Mouse (Mus musculus): ENCODE measurements around the gene Sh3rf1. TPM values are rescaled to one million over a fixed set of nuclear protein-coding genes. Genes with fewer than 3 reads are reported as not detected.

Sh3rf1 gene
- polyA plus RNA-seq, 1 experiment: 13.8 TPM

DNA sequence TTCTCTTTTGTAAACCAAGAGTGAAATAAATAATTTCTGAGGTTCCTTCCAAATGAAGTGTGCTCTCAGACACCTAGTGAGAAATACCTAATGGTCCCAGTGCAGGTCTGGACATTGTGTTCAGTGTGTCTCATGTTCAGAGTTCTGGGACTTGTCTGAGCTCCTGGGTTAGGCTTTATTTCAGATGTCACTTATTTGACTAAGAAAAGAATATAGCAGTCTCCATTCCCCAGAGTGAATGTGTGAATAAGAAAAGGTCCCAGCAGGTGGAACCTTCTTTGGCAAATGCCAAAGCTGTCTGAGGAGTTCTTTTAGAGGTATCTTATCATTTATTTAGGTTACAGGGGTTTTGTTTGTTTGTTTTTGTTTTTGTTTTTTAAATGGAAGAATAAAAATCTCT is 85.2 kb downstream of the Sh3rf1 start:
- Histone ChIP-seq H3K4me3 (ENCODE audit: insufficient read depth, low read length) (no peak overlapping the region), H3K27ac (ENCODE audit: insufficient read depth, low read length) (no peak overlapping the region), H3K4me1 (ENCODE audit: control insufficient read depth, insufficient read depth, low read length) (peaks cover 8% of the 10 kb centered on the region; the same call in 1 of the 2 replicates)
- TF ChIP-seq CTCF (IDR thresholded peaks at IDR 0.05; ENCODE audit: extremely low read depth, insufficient read depth, low read length): no peak
- no peak for TF ChIP-seq POLR2A (IDR thresholded peaks at IDR 0.05; ENCODE audit: extremely low read depth, insufficient read depth, low read length)

GRCm38 (mm10) chr8:61309530-61310402 is 86.1 kb downstream of the Sh3rf1 start:
- TF ChIP-seq POLR2A (IDR thresholded peaks at IDR 0.05; ENCODE audit: extremely low read depth, insufficient read depth, low read length) (no peak), CTCF (IDR thresholded peaks at IDR 0.05; ENCODE audit: extremely low read depth, insufficient read depth, low read length) (no peak)
- Histone ChIP-seq H3K4me3 (ENCODE audit: insufficient read depth, low read length) (peak overlapping the region; percentile 10; the same call in 1 of the 2 replicates), H3K4me1 (ENCODE audit: control insufficient read depth, insufficient read depth, low read length) (peaks cover 8% of the 10 kb centered on the region; the same call in 1 of the 2 replicates), H3K27ac (ENCODE audit: insufficient read depth, low read length) (0 out of 2 replicates have a peak overlapping the region, but pooled peaks have one; percentile 33)

GRCm38 (mm10) chr8:61310403-61310871 is 86.8 kb downstream of the Sh3rf1 start:
- Histone ChIP-seq H3K4me1 (ENCODE audit: control insufficient read depth, insufficient read depth, low read length) (peaks cover 7% of the 10 kb centered on the region; the same call in 1 of the 2 replicates), H3K4me3 (ENCODE audit: insufficient read depth, low read length) (no peak overlapping the region), H3K27ac (ENCODE audit: insufficient read depth, low read length) (no peak overlapping the region)
- no peak for TF ChIP-seq POLR2A (IDR thresholded peaks at IDR 0.05; ENCODE audit: extremely low read depth, insufficient read depth, low read length)
- no peak for TF ChIP-seq CTCF (IDR thresholded peaks at IDR 0.05; ENCODE audit: extremely low read depth, insufficient read depth, low read length)

DNA sequence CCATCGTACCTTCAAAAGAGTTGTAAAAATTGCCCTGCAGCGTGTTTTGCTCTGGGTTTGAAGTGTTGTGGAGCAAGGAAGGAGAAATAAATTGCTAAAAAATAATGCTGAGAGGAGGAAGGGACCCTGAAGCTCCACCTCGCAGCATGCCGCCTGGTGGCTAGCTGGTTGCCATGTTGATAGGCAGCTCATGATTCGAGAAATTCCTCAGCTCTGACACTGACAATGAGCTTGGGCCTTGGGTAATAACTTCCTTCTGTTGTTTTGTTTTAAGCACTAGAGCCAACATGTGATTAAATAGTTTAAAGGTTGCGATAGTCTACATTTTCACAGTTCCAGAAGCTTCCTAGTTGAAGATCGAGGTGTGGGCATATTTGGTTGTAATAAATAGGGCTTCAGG is 89.3 kb downstream of the Sh3rf1 start:
- H3K27ac ChIP-seq (ENCODE audit: insufficient read depth, low read length): no peak overlapping the region

GRCm38 (mm10) chr8:61316012-61316767 is 92.5 kb downstream of the Sh3rf1 start:
- Histone ChIP-seq H3K4me3 (ENCODE audit: insufficient read depth, low read length) (no peak overlapping the region), H3K4me1 (ENCODE audit: control insufficient read depth, insufficient read depth, low read length) (peaks cover 2% of the 10 kb centered on the region), H3K27ac (ENCODE audit: insufficient read depth, low read length) (0 out of 2 replicates have a peak overlapping the region, but pooled peaks have one; percentile 48)
- TF ChIP-seq CTCF (IDR thresholded peaks at IDR 0.05; ENCODE audit: extremely low read depth, insufficient read depth, low read length) (no peak), POLR2A (IDR thresholded peaks at IDR 0.05; ENCODE audit: extremely low read depth, insufficient read depth, low read length) (no peak)

More for the DNA sequence above, 89.3 kb downstream of the Sh3rf1 start:
- TF ChIP-seq POLR2A (IDR thresholded peaks at IDR 0.05; ENCODE audit: extremely low read depth, insufficient read depth, low read length) (no peak), CTCF (IDR thresholded peaks at IDR 0.05; ENCODE audit: extremely low read depth, insufficient read depth, low read length) (no peak)
- H3K4me1 ChIP-seq (ENCODE audit: control insufficient read depth, insufficient read depth, low read length): peaks cover 4% of the 10 kb centered on the region
- H3K4me3 ChIP-seq (ENCODE audit: insufficient read depth, low read length): no peak overlapping the region

DNA sequence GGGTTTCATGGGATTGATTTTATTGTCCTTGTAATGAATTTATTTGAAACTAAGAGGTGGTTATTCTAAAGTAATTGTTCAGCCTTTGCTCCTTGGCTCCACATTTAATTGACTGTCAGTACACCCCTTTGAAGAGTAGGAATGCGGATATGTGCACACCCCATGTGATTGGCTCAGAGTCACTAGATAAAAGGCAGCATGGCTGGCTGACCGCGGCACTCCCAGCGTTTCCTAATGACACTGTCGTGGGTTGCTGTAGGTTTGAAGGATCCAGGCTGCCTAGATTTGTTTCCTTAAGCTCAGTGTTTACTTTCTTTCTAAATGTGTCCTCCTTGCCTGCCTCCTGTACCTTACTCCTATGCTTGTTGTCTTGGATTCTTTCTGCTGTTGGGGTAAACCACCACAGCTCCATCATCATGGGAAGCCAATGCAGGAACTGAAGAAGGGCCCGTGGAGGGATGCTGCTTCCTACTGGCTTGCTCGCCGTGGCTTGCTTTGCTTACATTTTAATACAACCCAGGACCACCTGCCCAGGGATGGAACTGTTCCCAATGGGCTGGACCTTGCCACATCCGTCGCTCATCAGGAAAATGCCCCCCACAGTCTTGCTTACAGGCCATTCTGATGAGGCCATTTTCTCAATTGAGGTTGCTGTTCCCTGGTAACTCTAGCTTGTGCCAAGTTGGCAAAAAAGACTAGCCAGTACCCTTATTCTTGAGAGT is 93.3 kb downstream of the Sh3rf1 start:
- H3K27ac ChIP-seq (ENCODE audit: insufficient read depth, low read length): 0 out of 2 replicates have a peak overlapping the region, but pooled peaks have one; percentile 44
- H3K4me1 ChIP-seq (ENCODE audit: control insufficient read depth, insufficient read depth, low read length): peaks cover 2% of the 10 kb centered on the region
- TF ChIP-seq POLR2A (IDR thresholded peaks at IDR 0.05; ENCODE audit: extremely low read depth, insufficient read depth, low read length): no peak
- TF ChIP-seq CTCF (IDR thresholded peaks at IDR 0.05; ENCODE audit: extremely low read depth, insufficient read depth, low read length): no peak

GRCm38 (mm10) chr8:61317535-61318136 is 94.0 kb downstream of the Sh3rf1 start:
- TF ChIP-seq CTCF (IDR thresholded peaks at IDR 0.05; ENCODE audit: extremely low read depth, insufficient read depth, low read length) (no peak), POLR2A (IDR thresholded peaks at IDR 0.05; ENCODE audit: extremely low read depth, insufficient read depth, low read length) (no peak)
- Histone ChIP-seq H3K4me1 (ENCODE audit: control insufficient read depth, insufficient read depth, low read length) (peaks cover 2% of the 10 kb centered on the region), H3K4me3 (ENCODE audit: insufficient read depth, low read length) (no peak overlapping the region), H3K27ac (ENCODE audit: insufficient read depth, low read length) (no peak overlapping the region)

More for the DNA sequence above, 93.3 kb downstream of the Sh3rf1 start:
- no peak overlapping the region for H3K4me3 ChIP-seq (ENCODE audit: insufficient read depth, low read length)

DNA sequence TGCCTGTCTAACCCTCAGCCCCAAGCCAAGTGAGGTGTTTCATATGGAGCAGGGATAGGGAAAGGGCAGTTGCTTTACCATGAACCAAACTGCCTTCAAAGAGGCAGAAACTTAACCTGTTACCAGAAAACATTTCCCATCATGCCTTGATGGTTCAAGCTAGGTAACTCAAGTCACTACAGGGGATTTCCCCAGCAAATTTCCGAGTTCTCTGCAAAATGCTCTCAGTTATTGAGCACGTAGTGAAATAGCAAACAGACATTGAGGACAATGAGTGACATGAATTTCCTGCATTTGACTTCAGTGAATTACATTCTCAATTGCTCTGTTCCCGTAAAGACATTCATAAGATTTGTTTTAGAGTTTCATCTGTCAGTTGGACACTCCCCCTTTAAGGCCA is 97.5 kb downstream of the Sh3rf1 start:
- Histone ChIP-seq H3K4me3 (ENCODE audit: insufficient read depth, low read length) (no peak overlapping the region), H3K4me1 (ENCODE audit: control insufficient read depth, insufficient read depth, low read length) (no peaks in the 10 kb centered on the region), H3K27ac (ENCODE audit: insufficient read depth, low read length) (no peak overlapping the region)
- TF ChIP-seq POLR2A (IDR thresholded peaks at IDR 0.05; ENCODE audit: extremely low read depth, insufficient read depth, low read length) (no peak), CTCF (IDR thresholded peaks at IDR 0.05; ENCODE audit: extremely low read depth, insufficient read depth, low read length) (no peak)

Data from cortical plate, adult 2 months (tissue).